Mouse (Mus musculus) cerebellum, adult 2 months (tissue): Measurements from ENCODE around the gene Hoxd9. TPM values are rescaled to one million over a fixed set of nuclear protein-coding genes. Genes with fewer than 3 reads are reported as not detected.

Experiments used
- DNase-seq, 2 experiments: peaks; one replicate each; pipeline ENCODE4 v3.0.0; 2021
- H3K27ac ChIP-seq: fragments of 200-500 bp; 2 replicates; pipeline ENCODE4 v1.5.1; 2012; ENCODE audit warnings: low read length, control low read depth, inconsistent platforms; ENCODE audit not compliant: insufficient read depth
- H3K27me3 ChIP-seq: fragments of 200-500 bp; 2 replicates; pipeline ENCODE4 v1.6.1; 2012; ENCODE audit warnings: inconsistent platforms, mild to moderate bottlenecking, low read length, moderate library complexity; ENCODE audit not compliant: control insufficient read depth, insufficient read depth
- H3K4me1 ChIP-seq: fragments of 200-500 bp; 2 replicates; pipeline ENCODE4 v1.6.1; 2011; ENCODE audit warnings: low read length; ENCODE audit not compliant: control insufficient read depth, insufficient read depth
- H3K4me3 ChIP-seq: fragments of 200-500 bp; replicated peaks from 2 replicates; pipeline ENCODE3; 2011; ENCODE audit warnings: mild to moderate bottlenecking, low read depth, low read length, control low read depth; ENCODE audit not compliant: insufficient read depth
- CTCF ChIP-seq: fragments of 200-500 bp; IDR thresholded peaks from 2 replicates; pipeline ENCODE4 v1.5.1; 2011; ENCODE audit warnings: low read depth, mild to moderate bottlenecking, control low read depth, low read length, moderate library complexity, borderline replicate concordance; ENCODE audit not compliant: insufficient read depth
- POLR2A ChIP-seq: fragments of 200-500 bp; IDR thresholded peaks from 2 replicates; pipeline ENCODE4 v1.6.1; 2011; ENCODE audit warnings: low read length, control low read depth, borderline replicate concordance; ENCODE audit not compliant: insufficient read depth
- WGBS: fragments of 180-500 bp; shearing (Covaris S2); methylation state at CpG from one replicate; pipeline ENCODE4 v1.1.7; 2018; 5-methylcytosine and 5-hydroxymethylcytosine counted together
- polyA plus RNA-seq: library from polyadenylated mRNA; depleted of rRNA; stranded (reverse); fragments of >200 nt; gene quantifications from 2 replicates; pipeline ENCODE4 v1.2.3, GENCODE M21; 2012

The Hoxd9 gene
- polyA plus RNA-seq, 1 experiment = not detected

GRCm38 (mm10) chr2:74734451-74734850 is 36.9 kb downstream of the Hoxd9 start:
- Histone ChIP-seq H3K4me1 (no peaks in the 10 kb centered on the region), H3K4me3 (no peak overlapping the region), H3K27me3 (peaks cover 18% of the 10 kb centered on the region; the same call in 1 of the 2 replicates), H3K27ac (no peak overlapping the region)
- TF ChIP-seq CTCF = no peak
- no peak for TF ChIP-seq POLR2A
- WGBS = 4% methylated on average over 13 of the region's 13 CpGs
- DNase-seq = no peak

GRCm38 (mm10) chr2:74734996-74735811 is 37.7 kb downstream of the Hoxd9 start:
- DNase-seq = no peak
- TF ChIP-seq CTCF (no peak), POLR2A (no peak)
- H3K27ac ChIP-seq = no peak overlapping the region
- no peak overlapping the region for H3K4me3 ChIP-seq
- H3K4me1 ChIP-seq = no peaks in the 10 kb centered on the region
- 2% methylated on average over 27 of the region's 27 CpGs for WGBS
- peaks cover 18% of the 10 kb centered on the region; the same call in 1 of the 2 replicates for H3K27me3 ChIP-seq

- Histone ChIP-seq H3K4me3 (no peak overlapping the region), H3K4me1 (no peaks in the 10 kb centered on the region), H3K27me3 (peaks cover 17% of the 10 kb centered on the region; the same call in 1 of the 2 replicates), H3K27ac (no peak overlapping the region)
- TF ChIP-seq POLR2A = no peak
- TF ChIP-seq CTCF = no peak
- WGBS = 1% methylated on average over 42 of the region's 42 CpGs
- no peak for DNase-seq
Measured at GRCm38 (mm10) chr2:74735851-74736687, 38.5 kb downstream of the Hoxd9 start.

GRCm38 (mm10) chr2:74736688-74737577 is 39.4 kb downstream of the Hoxd9 start:
- Histone ChIP-seq H3K27me3 (peaks cover 16% of the 10 kb centered on the region; the same call in 1 of the 2 replicates), H3K27ac (no peak overlapping the region), H3K4me3 (no peak overlapping the region), H3K4me1 (no peaks in the 10 kb centered on the region)
- WGBS = 5% methylated on average over 15 of the region's 15 CpGs
- TF ChIP-seq CTCF = no peak
- no peak for TF ChIP-seq POLR2A
- no peak for DNase-seq

GRCm38 (mm10) chr2:74737578-74738070 is 40.1 kb downstream of the Hoxd9 start:
- H3K4me3 ChIP-seq = no peak overlapping the region
- no peak for DNase-seq
- H3K27me3 ChIP-seq = peaks cover 14% of the 10 kb centered on the region; the same call in 1 of the 2 replicates
- 5% methylated on average over 7 of the region's 7 CpGs for WGBS
- TF ChIP-seq POLR2A = no peak
- TF ChIP-seq CTCF = no peak
- no peaks in the 10 kb centered on the region for H3K4me1 ChIP-seq
- no peak overlapping the region for H3K27ac ChIP-seq

- 2% methylated on average over 20 of the region's 20 CpGs for WGBS
- DNase-seq = no peak
- Histone ChIP-seq H3K27me3 (peaks cover 7% of the 10 kb centered on the region; the same call in 1 of the 2 replicates), H3K27ac (no peak overlapping the region), H3K4me3 (no peak overlapping the region), H3K4me1 (no peaks in the 10 kb centered on the region)
- TF ChIP-seq POLR2A = no peak
- TF ChIP-seq CTCF = no peak
Measured at GRCm38 (mm10) chr2:74738623-74739475, 41.3 kb downstream of the Hoxd9 start.
